Mouse (Mus musculus) thymus, adult 2 months (tissue): Measurements from ENCODE around the gene Ykt6.

Source experiments
- CTCF ChIP-seq: fragments of 200-500 bp; IDR thresholded peaks from 2 replicates; pipeline ENCODE4 v1.5.1; 2012; ENCODE audit warnings: mild to moderate bottlenecking, control low read depth, low read length, moderate library complexity, borderline replicate concordance; ENCODE audit not compliant: control insufficient read depth, poor library complexity, insufficient read depth; ENCODE audit errors: extremely low read depth
- POLR2A ChIP-seq: fragments of 200-500 bp; IDR thresholded peaks from 2 replicates; pipeline ENCODE4 v1.6.1; 2012; ENCODE audit warnings: mild to moderate bottlenecking, low read length, control low read depth, moderate library complexity; ENCODE audit not compliant: control insufficient read depth, poor library complexity, insufficient read depth; ENCODE audit errors: extremely low read depth

DNA sequence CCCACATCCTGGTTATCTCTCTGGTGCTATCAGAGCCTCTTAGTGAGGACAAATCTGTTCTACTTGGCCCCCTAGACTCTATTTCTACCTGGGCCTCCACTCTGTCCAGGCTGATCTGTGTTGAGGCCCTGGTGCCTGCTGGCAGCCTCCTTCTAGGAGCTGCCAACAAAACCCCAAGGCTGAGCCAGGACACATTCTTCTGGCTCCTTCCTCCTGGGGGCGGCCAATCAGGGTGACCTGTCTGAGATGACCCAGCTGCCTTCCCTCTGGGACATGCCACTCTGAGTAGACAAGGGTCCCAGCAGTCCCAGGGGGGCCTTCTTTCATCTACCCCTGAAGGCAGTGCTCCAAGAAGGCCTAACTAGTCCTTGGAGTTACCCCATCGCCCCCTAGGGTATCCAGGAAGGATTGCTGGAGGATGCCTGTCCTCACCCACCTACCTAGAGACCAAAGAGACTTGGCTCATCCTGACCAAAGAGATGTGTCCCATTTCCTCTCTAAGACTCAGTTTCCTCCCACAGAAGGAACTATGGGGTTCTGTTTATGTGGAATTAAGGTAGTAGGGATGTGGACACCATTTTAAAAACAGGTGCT is 47.6 kb downstream of the Ykt6 start:
- TF ChIP-seq CTCF (no peak), POLR2A (no peak)
